Mouse (Mus musculus) forebrain, embryonic 12.5 days (tissue): ENCODE data around the gene Cd79a. TPM values are rescaled to one million over a fixed set of nuclear protein-coding genes. Genes with fewer than 3 reads are reported as not detected.

Experiments
- ATAC-seq: fragments of 200-750 bp; cut with Nextera tagmentation; 2 replicates; pipeline ENCODE4 v1.8.0; 2017; ENCODE audit warnings: moderate TSS enrichment; ENCODE audit not compliant: low FRiP score
- H3K27ac ChIP-seq: fragments of 300-500 bp; sonication (generic); 2 replicates; pipeline ENCODE4 v1.5.1; 2016; ENCODE audit warnings: mild to moderate bottlenecking
- H3K27me3 ChIP-seq: fragments of 300-500 bp; sonication (generic); 2 replicates; pipeline ENCODE4 v1.6.1; 2016; ENCODE audit warnings: mild to moderate bottlenecking
- H3K36me3 ChIP-seq: fragments of 300-500 bp; sonication (generic); replicated peaks from 2 replicates; pipeline ENCODE4 v1.6.1; 2016; ENCODE audit warnings: mild to moderate bottlenecking
- H3K4me1 ChIP-seq: fragments of 300-500 bp; sonication (generic); 2 replicates; pipeline ENCODE4 v1.6.1; 2016
- H3K4me2 ChIP-seq: fragments of 300-500 bp; sonication (generic); 2 replicates; pipeline ENCODE4 v1.6.1; 2016; ENCODE audit warnings: mild to moderate bottlenecking, moderate library complexity
- H3K4me3 ChIP-seq: fragments of 300-500 bp; sonication (generic); replicated peaks from 2 replicates; pipeline ENCODE4 v1.5.1; 2016; ENCODE audit warnings: mild to moderate bottlenecking
- H3K9ac ChIP-seq: fragments of 300-500 bp; sonication (generic); 2 replicates; pipeline ENCODE4 v1.6.1; 2016; ENCODE audit warnings: mild to moderate bottlenecking
- H3K9me3 ChIP-seq: fragments of 300-500 bp; sonication (generic); 2 replicates; pipeline ENCODE4 v1.6.1; 2016
- WGBS: fragments of 180-500 bp; shearing (Covaris S2); methylation state at CpG from one replicate; pipeline ENCODE4 v1.1.7; 2016; 5-methylcytosine and 5-hydroxymethylcytosine counted together
- polyA plus RNA-seq: library from polyadenylated mRNA; unstranded; fragments of >200 nt; fragmentation: Nextera tagmentation; extraction: Ambion mirVana; gene quantifications from 2 replicates; pipeline ENCODE4 v1.2.1, GENCODE M21; 2016

Cd79a gene
- polyA plus RNA-seq, 1 experiment from 2014 or later: 0.22 TPM

- Histone ChIP-seq H3K9ac (no peak overlapping the region), H3K36me3 (no peaks in the 10 kb centered on the region), H3K4me1 (peaks cover 45% of the 10 kb centered on the region), H3K4me2 (no peak overlapping the region), H3K9me3 (no peaks in the 10 kb centered on the region), H3K4me3 (no peak overlapping the region), H3K27me3 (peaks cover 100% of the 10 kb centered on the region), H3K27ac (no peak overlapping the region)
- no peak for ATAC-seq
- under 1% methylated on average over 7 of the region's 7 CpGs for WGBS
These were observed 50.3 kb downstream of the Cd79a start for GRCm38 (mm10) chr7:24947316-24948048.

- WGBS: 2% methylated on average over 29 of the region's 29 CpGs
- H3K4me1 ChIP-seq: peaks cover 44% of the 10 kb centered on the region
- H3K27me3 ChIP-seq: peaks cover 100% of the 10 kb centered on the region
- no peaks in the 10 kb centered on the region for H3K9me3 ChIP-seq
- H3K9ac ChIP-seq: no peak overlapping the region
- no peak overlapping the region for H3K27ac ChIP-seq
- 0 out of 2 replicates have a peak overlapping the region, but pooled peaks have one; percentile 10 for H3K4me3 ChIP-seq
- H3K36me3 ChIP-seq: no peaks in the 10 kb centered on the region
- H3K4me2 ChIP-seq: peak overlapping the region; percentile 24; the same call in 1 of the 2 replicates
- ATAC-seq: no peak
These were observed 51.6 kb downstream of the Cd79a start for GRCm38 (mm10) chr7:24948774-24949173.

- H3K36me3 ChIP-seq: no peaks in the 10 kb centered on the region
- WGBS: 2% methylated on average over 8 of the region's 8 CpGs
- peak; percentile 68 for ATAC-seq
- H3K9me3 ChIP-seq: no peaks in the 10 kb centered on the region
- H3K4me3 ChIP-seq: no peak overlapping the region
- no peak overlapping the region for H3K4me2 ChIP-seq
- no peak overlapping the region for H3K9ac ChIP-seq
- peaks cover 44% of the 10 kb centered on the region for H3K4me1 ChIP-seq
- H3K27ac ChIP-seq: no peak overlapping the region
- H3K27me3 ChIP-seq: peaks cover 100% of the 10 kb centered on the region
These were observed 52.9 kb downstream of the Cd79a start for GRCm38 (mm10) chr7:24949958-24950623.

Other genes with a start within 250 kb of the Cd79a start
- gene Tex101, start 220.7 kb upstream of the Cd79a start, polyA plus RNA-seq: not detected in 2 replicates
- not detected in 2 replicates for gene BC049730, start 188.1 kb upstream of the Cd79a start, polyA plus RNA-seq
- not detected in 2 replicates for gene Gm4763, start 170.5 kb upstream of the Cd79a start, polyA plus RNA-seq
- gene Cd177, start 137.1 kb upstream of the Cd79a start, polyA plus RNA-seq: 0.20 TPM in 1 of 2 replicates, not detected in the other
- 0.36 TPM in 1 of 2 replicates, not detected in the other for gene Ceacam10, start 120.2 kb upstream of the Cd79a start, polyA plus RNA-seq
- gene Gm9844, start 35.2 kb upstream of the Cd79a start, polyA plus RNA-seq: 24.7 and 28.6 TPM in 2 replicates
- gene Lypd4, start 27.4 kb upstream of the Cd79a start, polyA plus RNA-seq: not detected in 2 replicates
- gene Dmrtc2, start 27.3 kb upstream of the Cd79a start, polyA plus RNA-seq: 0.24 TPM in 1 of 2 replicates, not detected in the other
- gene Rps19, start 13.0 kb upstream of the Cd79a start, polyA plus RNA-seq: 1,399 and 1,518 TPM in 2 replicates
- gene Arhgef1, start 5.5 kb downstream of the Cd79a start, polyA plus RNA-seq: 68.3 and 73.5 TPM in 2 replicates
- gene Gm4881, start 47.1 kb downstream of the Cd79a start, polyA plus RNA-seq: 1.0 and 1.7 TPM in 2 replicates
- gene Rabac1, start 75.4 kb downstream of the Cd79a start, polyA plus RNA-seq: 82.3 and 87.7 TPM in 2 replicates
- gene Atp1a3, start 108.6 kb downstream of the Cd79a start, polyA plus RNA-seq: 68.2 and 87.4 TPM in 2 replicates
- 14.3 and 18.1 TPM in 2 replicates for gene Grik5, start 175.0 kb downstream of the Cd79a start, polyA plus RNA-seq
- 39.7 and 41.2 TPM in 2 replicates for gene Zfp574, start 175.2 kb downstream of the Cd79a start, polyA plus RNA-seq